8 mouse cellular contexts compared by ENCODE assay signal in the genomic region with DNA sequence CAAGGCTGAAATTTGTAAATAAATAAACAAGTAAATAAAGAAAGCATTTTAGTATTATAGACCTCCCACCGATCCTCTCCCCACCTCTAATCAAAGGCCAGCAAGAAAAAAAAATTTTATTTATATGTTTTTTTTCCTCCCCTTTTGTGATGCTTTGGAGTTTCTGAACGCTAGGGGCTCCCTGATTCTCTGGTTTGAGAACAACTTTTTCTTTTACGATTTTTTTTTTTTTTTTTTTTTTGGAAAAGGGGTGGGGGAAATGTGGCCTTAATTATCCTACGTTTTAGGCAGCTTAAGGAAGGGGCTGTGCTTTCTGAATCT. TPM values are rescaled to one million over a fixed set of nuclear protein-coding genes. Genes with fewer than 3 reads are reported as not detected.
A peak's percentile ranks its signal among the peaks of the same experiment; 100 is the strongest.
DNase-seq lines count a peak whose midpoint lies in the region; ATAC-seq lines count a peak whose summit lies in the region.

No protein-coding gene starts in this region.

- H3K4me1 ChIP-seq in megakaryocyte, embryonic 14.5 days, result peaks cover 30% of the 10 kb centered on the region
- peaks cover 3% of the 10 kb centered on the region; the same call in 1 of the 2 replicates for H3K4me1 ChIP-seq in forebrain, embryonic 14.5 days (ENCODE audit: control insufficient read depth, insufficient read depth, low read length)
- H3K4me1 ChIP-seq in limb, embryonic 15.5 days, result peaks cover 17% of the 10 kb centered on the region; the same call in 1 of the 2 replicates
- H3K4me1 ChIP-seq in stomach, embryonic 14.5 days (ENCODE audit: control insufficient read depth, insufficient read depth, low read length), result peaks cover 8% of the 10 kb centered on the region

- WGBS in forebrain, embryonic 14.5 days, result 0% methylated on average over 4 of the region's 4 CpGs
- WGBS in limb, embryonic 15.5 days, result 0% methylated on average over 4 of the region's 4 CpGs
- under 1% methylated on average over 4 of the region's 4 CpGs for WGBS in stomach, embryonic 14.5 days

- no peak for DNase-seq in forebrain, embryonic 14.5 days (ENCODE audit: low spot score)
- DNase-seq in spleen, adult 12 weeks (ENCODE audit: low spot score), result no peak
- no peak for DNase-seq in cerebellum, adult 11-12 months
- DNase-seq in adrenal gland, adult (ENCODE audit: inconsistent age in 2 of 2, low spot score in 1 of 2), result no peak

- H3K4me2 ChIP-seq in forebrain, embryonic 14.5 days (ENCODE audit: low read length), result peak overlapping the region; percentile 67
- peak overlapping the region; percentile 57; the same call in 1 of the 2 replicates for H3K4me2 ChIP-seq in limb, embryonic 15.5 days
- peak overlapping the region; percentile 70; the same call in 1 of the 2 replicates for H3K4me2 ChIP-seq in stomach, embryonic 14.5 days (replicated peaks; ENCODE audit: low read depth, low read length)

- peaks cover 22% of the 10 kb centered on the region for H3K36me3 ChIP-seq in megakaryocyte, embryonic 14.5 days (replicated peaks; ENCODE audit: low read length)
- H3K36me3 ChIP-seq in forebrain, embryonic 14.5 days (ENCODE audit: control insufficient read depth, insufficient read depth, low read length), result 0 out of 2 replicates have a peak, but pooled peaks cover 5% of the 10 kb centered on the region
- H3K36me3 ChIP-seq in limb, embryonic 15.5 days, result no peaks in the 10 kb centered on the region
- no peaks in the 10 kb centered on the region; the same call in 1 of the 2 replicates for H3K36me3 ChIP-seq in stomach, embryonic 14.5 days (ENCODE audit: control insufficient read depth, insufficient read depth, low read length)

- peak overlapping the region; percentile 95; the same call in 1 of the 2 replicates for H3K9ac ChIP-seq in forebrain, embryonic 14.5 days (ENCODE audit: low read length)
- H3K9ac ChIP-seq in limb, embryonic 15.5 days, result no peak overlapping the region
- no peak overlapping the region for H3K9ac ChIP-seq in stomach, embryonic 14.5 days (replicated peaks; ENCODE audit: low read depth, low read length)

- H3K27ac ChIP-seq in forebrain, embryonic 14.5 days (ENCODE audit: low read depth, low read length), result peak overlapping the region; percentile 93; the same call in 1 of the 2 replicates
- peak overlapping the region; percentile 99; the same call in 1 of the 2 replicates for H3K27ac ChIP-seq in limb, embryonic 15.5 days
- peak overlapping the region; percentile 97; the same call in 1 of the 2 replicates for H3K27ac ChIP-seq in stomach, embryonic 14.5 days (ENCODE audit: low read length)

- peak overlapping the region; percentile 99 for H3K4me3 ChIP-seq in megakaryocyte, embryonic 14.5 days (replicated peaks)
- H3K4me3 ChIP-seq in forebrain, embryonic 14.5 days (ENCODE audit: low read depth, low read length), result peak overlapping the region; percentile 88
- H3K4me3 ChIP-seq in limb, embryonic 15.5 days, result peak overlapping the region; percentile 94
- peak overlapping the region; percentile 89 for H3K4me3 ChIP-seq in stomach, embryonic 14.5 days (ENCODE audit: low read depth, low read length)

- peaks cover 8% of the 10 kb centered on the region for H3K27me3 ChIP-seq in megakaryocyte, embryonic 14.5 days (replicated peaks)
- H3K27me3 ChIP-seq in forebrain, embryonic 14.5 days (replicated peaks; ENCODE audit: control insufficient read depth, insufficient read depth, low read length), result no peaks in the 10 kb centered on the region
- H3K27me3 ChIP-seq in limb, embryonic 15.5 days, result no peaks in the 10 kb centered on the region
- H3K27me3 ChIP-seq in stomach, embryonic 14.5 days (ENCODE audit: control insufficient read depth, insufficient read depth, low read length), result no peaks in the 10 kb centered on the region

- no peaks in the 10 kb centered on the region for H3K9me3 ChIP-seq in megakaryocyte, embryonic 14.5 days
- H3K9me3 ChIP-seq in forebrain, embryonic 14.5 days (replicated peaks; ENCODE audit: control insufficient read depth, low read length), result no peaks in the 10 kb centered on the region
- no peaks in the 10 kb centered on the region for H3K9me3 ChIP-seq in limb, embryonic 15.5 days
- no peaks in the 10 kb centered on the region for H3K9me3 ChIP-seq in stomach, embryonic 14.5 days (ENCODE audit: control insufficient read depth, low read depth, low read length)

- ATAC-seq in megakaryocyte, adult 5-6 weeks (ENCODE audit: poor library complexity, severe bottlenecking), result no peak
- no peak; the same call in 1 of the 2 replicates for ATAC-seq in forebrain, embryonic 14.5 days
- no peak for ATAC-seq in limb, embryonic 15.5 days (ENCODE audit: insufficient number of reproducible peaks, low FRiP score, low TSS enrichment, low read depth)
- no peak for ATAC-seq in stomach, embryonic 14.5 days (ENCODE audit: insufficient number of reproducible peaks, insufficient read depth, low FRiP score, low read depth)

RNA-seq across cellular contexts. Expression of gene Plpp3, which starts 0.2 kb away (rescaled TPM):
- 4.2 and 6.9 TPM in 2 replicates for polyA plus RNA-seq in megakaryocyte, embryonic 14.5 days (2012; ENCODE audit: insufficient read depth, low replicate concordance)
- 0.29 and 0.48 TPM in 2 replicates for total RNA-seq in megakaryocyte, adult 5-6 weeks (2015)
- total RNA-seq in megakaryocyte, adult 5-6 weeks (2017), result 0.29 and 0.37 TPM in 2 replicates
- polyA plus RNA-seq in forebrain, embryonic 14.5 days (2014; fragmentation: Nextera tagmentation; extraction: Ambion mirVana), result 48.6 and 50.8 TPM in 2 replicates
- polyA plus RNA-seq in limb, embryonic 15.5 days (2015; fragmentation: Nextera tagmentation; extraction: Ambion mirVana), result 143 and 150 TPM in 2 replicates
- polyA plus RNA-seq in stomach, embryonic 14.5 days (2014; fragmentation: Nextera tagmentation; extraction: Ambion mirVana), result 51.1 and 51.9 TPM in 2 replicates

RNA-seq across cellular contexts. Expression of gene Prkaa2, which starts 47.2 kb away (rescaled TPM):
- 0.02 and 0.27 TPM in 2 replicates for polyA plus RNA-seq in megakaryocyte, embryonic 14.5 days (2012; ENCODE audit: insufficient read depth, low replicate concordance)
- not detected in 2 replicates for total RNA-seq in megakaryocyte, adult 5-6 weeks (2015)
- 0.04 TPM in 1 of 2 replicates, not detected in the other for total RNA-seq in megakaryocyte, adult 5-6 weeks (2017)
- polyA plus RNA-seq in forebrain, embryonic 14.5 days (2014; fragmentation: Nextera tagmentation; extraction: Ambion mirVana), result 9.8 and 12.8 TPM in 2 replicates
- polyA plus RNA-seq in limb, embryonic 15.5 days (2015; fragmentation: Nextera tagmentation; extraction: Ambion mirVana), result 1.2 and 2.9 TPM in 2 replicates
- polyA plus RNA-seq in stomach, embryonic 14.5 days (2014; fragmentation: Nextera tagmentation; extraction: Ambion mirVana), result 1.8 and 2.2 TPM in 2 replicates
